9 mouse cellular contexts compared by ENCODE assay signal in the genomic region with DNA sequence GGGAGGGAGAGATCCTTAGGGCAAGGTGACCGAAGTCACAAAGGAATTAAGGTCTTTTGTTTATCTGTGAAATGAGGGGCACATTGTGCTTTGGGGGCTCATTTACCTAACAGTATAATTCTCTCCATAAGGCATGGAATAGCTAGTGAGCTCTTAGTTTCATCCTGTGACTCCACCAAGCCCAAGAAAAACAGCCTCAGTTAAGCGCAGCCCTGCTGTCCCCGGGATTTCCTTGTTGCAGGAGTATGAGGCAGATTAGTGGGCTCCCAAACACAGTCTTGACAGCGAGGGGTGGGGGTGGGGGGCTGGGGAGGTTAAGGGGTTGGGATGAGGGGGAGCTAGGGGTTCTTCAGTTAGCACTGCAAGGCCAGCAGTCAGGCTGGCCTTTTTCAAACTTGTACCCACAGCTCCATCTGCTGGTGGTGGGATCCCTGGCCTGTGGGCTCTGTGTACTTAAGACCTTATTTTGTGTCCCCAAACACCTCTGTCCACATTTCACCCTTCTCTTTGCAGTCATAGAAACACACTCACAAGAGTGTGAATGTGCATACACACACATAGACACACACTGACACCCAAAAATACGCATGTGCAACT.
DNase-seq lines count a peak whose midpoint lies in the region; ATAC-seq and TF ChIP-seq lines count a peak whose summit lies in the region.
"Had no signal": no experiment of that assay in that cellular context is flagged by ENCODE, and none has a peak within 500 bp of the region (broad histone marks: within the 10 kb centered on the region; RNA-seq: fewer than 3 reads in every experiment).

No protein-coding gene starts in this region.

- peak; percentile 59; the same call in 1 of the 2 replicates for ATAC-seq in lung, embryonic 16.5 days (ENCODE audit: low read depth)

- WGBS in forebrain, embryonic 10.5 days = 10% methylated on average over 5 of the region's 5 CpGs
- WGBS in lung, embryonic 16.5 days = 15% methylated on average over 5 of the region's 5 CpGs

- peak; percentile 44 for DNase-seq in ES-E14 (ENCODE audit: low read depth, low spot score)
- DNase-seq in brain, embryonic 18.5 days (ENCODE audit: low read depth, low spot score) = peak; percentile 49
- peak; percentile 76 for DNase-seq in forebrain, embryonic 10.5 days (ENCODE audit: extremely low spot score, low spot score)
- peak; percentile 58 to 67 for DNase-seq in heart, postnatal 36 days
- DNase-seq in kidney, postnatal 4 days = peak; percentile 82 to 84
- peak; percentile 78 for DNase-seq in retina, postnatal 7 days (ENCODE audit: low read depth, low spot score)
- no peak for DNase-seq in spleen, postnatal 36 days (ENCODE audit: low spot score in 2 of 2)

- intact Hi-C loops in heart, postnatal 36 days (cut with DNase I) = loop anchor here (1.0 to 5.0 kb wide), 5 partner anchors 47 to 1197 kb away; no protein-coding TSS in a partner anchor

- no peaks in the 10 kb centered on the region for H3K36me3 ChIP-seq in ES-E14 (ENCODE audit: control insufficient read depth, insufficient read depth, low read length, poor library complexity, severe bottlenecking)
- no peaks in the 10 kb centered on the region for H3K36me3 ChIP-seq in forebrain, embryonic 10.5 days (replicated peaks)
- no peaks in the 10 kb centered on the region for H3K36me3 ChIP-seq in lung, embryonic 16.5 days (ENCODE audit: control insufficient read depth, insufficient read depth, low read length)

- no peak overlapping the region for H3K27ac ChIP-seq in ES-E14 (ENCODE audit: insufficient read depth, low read depth, low read length, poor library complexity, severe bottlenecking)
- no peak overlapping the region for H3K27ac ChIP-seq in forebrain, embryonic 10.5 days
- no peak overlapping the region for H3K27ac ChIP-seq in lung, embryonic 16.5 days (ENCODE audit: low read length)
- H3K27ac ChIP-seq: macrophage had no signal

- H3K4me1 ChIP-seq in ES-E14 (ENCODE audit: control insufficient read depth in 2 of 2, insufficient read depth in 2 of 2, low read length in 2 of 2, poor library complexity in 1 of 2) = no peaks in the 10 kb centered on the region
- peaks cover 28% of the 10 kb centered on the region for H3K4me1 ChIP-seq in forebrain, embryonic 10.5 days
- H3K4me1 ChIP-seq in lung, embryonic 16.5 days (replicated peaks; ENCODE audit: control insufficient read depth, insufficient read depth, low read length) = no peaks in the 10 kb centered on the region

- no peak overlapping the region for H3K9ac ChIP-seq in ES-E14 (ENCODE audit: insufficient read depth, low read depth, low read length, poor library complexity, severe bottlenecking)
- no peak overlapping the region for H3K9ac ChIP-seq in lung, embryonic 16.5 days (ENCODE audit: low read length)

- H3K4me2 ChIP-seq in lung, embryonic 16.5 days (ENCODE audit: low read depth, low read length) = no peak overlapping the region

- H3K4me3 ChIP-seq in ES-E14 (ENCODE audit: insufficient read depth in 1 of 2, low read depth in 1 of 2, low read length in 2 of 2, poor library complexity in 1 of 2, severe bottlenecking in 1 of 2) = no peak overlapping the region
- H3K4me3 ChIP-seq in forebrain, embryonic 10.5 days = no peak overlapping the region
- H3K4me3 ChIP-seq in lung, embryonic 16.5 days (ENCODE audit: low read length) = no peak overlapping the region

- H3K27me3 ChIP-seq in forebrain, embryonic 10.5 days (ENCODE audit: poor library complexity, severe bottlenecking) = peaks cover 29% of the 10 kb centered on the region
- no peaks in the 10 kb centered on the region for H3K27me3 ChIP-seq in lung, embryonic 16.5 days (ENCODE audit: control insufficient read depth, insufficient read depth, low read depth, low read length)

- H3K9me3 ChIP-seq in ES-E14 (ENCODE audit: control insufficient read depth, insufficient read depth, low read depth, low read length) = no peaks in the 10 kb centered on the region
- no peaks in the 10 kb centered on the region for H3K9me3 ChIP-seq in forebrain, embryonic 10.5 days
- H3K9me3 ChIP-seq in lung, embryonic 16.5 days (ENCODE audit: control insufficient read depth, low read length) = no peaks in the 10 kb centered on the region

- in situ Hi-C loops in ES-E14 (cut with MboI; ENCODE audit: low sequenced_read_pairs in 2 of 2, unreplicated experiment in 2 of 2) = loop anchor here in 1 of 2 experiments (25.0 kb wide), 1 partner anchor 1196 kb away; no protein-coding TSS in a partner anchor

TF ChIP-seq in ES-E14, 5 proteins besides CTCF, POLR2A, EP300 and RAD21:
- TF ChIP-seq CHD2 (IDR thresholded peaks at IDR 0.05; ENCODE audit: low read depth, low read length) = no peak
- TF ChIP-seq ZNF384 (IDR thresholded peaks at IDR 0.05; ENCODE audit: low read depth, low read length) = no peak
- TF ChIP-seq HCFC1 (IDR thresholded peaks at IDR 0.05; ENCODE audit: borderline replicate concordance, insufficient read depth, low read length) = no peak
- peak; percentile 46; the same call in 1 of the 2 replicates for TF ChIP-seq ZC3H11A (IDR thresholded peaks at IDR 0.05; ENCODE audit: borderline replicate concordance, low read depth, low read length)

Comparison
In these comparisons a context has a peak if more than half of its experiments do, and no peak if none do; other contexts are left out.
1. DNase-seq: peak in ES-E14 (single experiment), brain, embryonic 18.5 days (single experiment), forebrain, embryonic 10.5 days (single experiment), heart, postnatal 36 days (2 of 2), kidney, postnatal 4 days (2 of 2) and retina, postnatal 7 days (single experiment); none in spleen, postnatal 36 days (0 of 2).